Mouse (Mus musculus) MEL (cell line): ENCODE data around the gene Glra1.

Experiments
- CTCF ChIP-seq, 3 experiments: IDR thresholded peaks in 2 of 3; conservative IDR thresholded peaks in 1 of 3; 2 replicates each; pipeline ENCODE4 v1.5.1; 2011 to 2012; ENCODE audit warnings: low read length in 3 of 3, low read depth in 2 of 3, mild to moderate bottlenecking in 2 of 3, improper control_type of control experiment in 1 of 3, inconsistent platforms in 1 of 3, mixed read lengths in 1 of 3, moderate library complexity in 1 of 3; ENCODE audit not compliant: control insufficient read depth in 1 of 3, insufficient read depth in 1 of 3, poor library complexity in 1 of 3, severe bottlenecking in 1 of 3
- EP300 ChIP-seq, 2 experiments: IDR thresholded peaks; 2 replicates each; pipeline ENCODE4 v1.6.1; 2011; ENCODE audit warnings: improper control_type of control experiment in 2 of 2, low read length in 2 of 2, low read depth in 1 of 2, mild to moderate bottlenecking in 1 of 2
- JUND ChIP-seq: IDR thresholded peaks from 2 replicates; pipeline ENCODE4 v1.6.1; 2011; ENCODE audit warnings: low read depth, mild to moderate bottlenecking, improper control_type of control experiment, low read length
- NELFE ChIP-seq: IDR thresholded peaks from 2 replicates; pipeline ENCODE4 v1.6.1; 2011; ENCODE audit warnings: low read depth, low read length, improper control_type of control experiment
- NRF1 ChIP-seq: IDR thresholded peaks from 2 replicates; pipeline ENCODE4 v1.6.1; 2014; ENCODE audit warnings: low read depth, mild to moderate bottlenecking, inconsistent platforms, low read length, improper control_type of control experiment, moderate library complexity; ENCODE audit not compliant: poor library complexity, insufficient read depth, severe bottlenecking
- POLR2AphosphoS2 ChIP-seq: IDR thresholded peaks from 2 replicates; pipeline ENCODE4 v1.6.1; 2011; ENCODE audit warnings: low read length, improper control_type of control experiment
- RCOR1 ChIP-seq: IDR thresholded peaks from 2 replicates; pipeline ENCODE4 v1.6.1; 2012; ENCODE audit warnings: low read depth, mild to moderate bottlenecking, inconsistent platforms, low read length, improper control_type of control experiment
- TBP ChIP-seq: IDR thresholded peaks from 2 replicates; pipeline ENCODE4 v1.8.0; 2011; ENCODE audit warnings: low read depth, low read length, improper control_type of control experiment

DNA sequence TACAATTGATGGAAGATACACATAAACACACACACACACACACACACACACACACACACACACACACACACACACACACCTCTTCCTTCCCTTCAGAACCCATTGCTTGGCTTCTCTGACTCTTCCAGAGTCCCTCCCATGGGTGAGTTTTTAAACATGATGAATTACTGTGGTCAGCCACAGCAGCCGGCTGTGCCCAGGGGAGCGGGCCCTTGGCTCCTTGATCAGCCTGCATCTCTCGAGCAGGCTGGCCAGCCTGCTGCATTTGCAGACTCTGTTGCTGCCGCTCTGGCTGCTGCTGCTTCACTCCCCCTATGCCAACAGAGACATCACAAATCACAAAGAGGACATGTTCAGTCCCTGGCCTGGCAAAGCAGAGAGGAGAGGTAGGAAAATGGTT lies 29.0 kb upstream of the Glra1 start:
- TF ChIP-seq RCOR1 (no peak), CTCF (IDR thresholded peaks at IDR 0.05 in 2 of 3, conservative IDR thresholded peaks at IDR 0.05 in 1 of 3; ENCODE audit: control insufficient read depth in 1 of 3, insufficient read depth in 1 of 3, low read depth in 2 of 3, low read length in 3 of 3, poor library complexity in 1 of 3, severe bottlenecking in 1 of 3) (no peak), TBP (no peak), POLR2AphosphoS2 (no peak), EP300 (IDR thresholded peaks at IDR 0.05; ENCODE audit: low read depth in 1 of 2, low read length in 2 of 2) (no peak), NRF1 (no peak), NELFE (no peak), JUND (no peak)
